Mouse (Mus musculus) limb, embryonic 12.5 days (tissue): Measurements from ENCODE around the gene Atp13a5. TPM values are rescaled to one million over a fixed set of nuclear protein-coding genes. Genes with fewer than 3 reads are reported as not detected.

Source experiments
- ATAC-seq: fragments of 200-750 bp; cut with Nextera tagmentation; 2 replicates; pipeline ENCODE4 v1.8.0; 2017; ENCODE audit warnings: low read depth, moderate TSS enrichment; ENCODE audit not compliant: insufficient number of reproducible peaks, insufficient read depth, low FRiP score, low TSS enrichment
- H3K27ac ChIP-seq: fragments of 300-500 bp; sonication (generic); 2 replicates; pipeline ENCODE4 v1.5.1; 2016; ENCODE audit warnings: mild to moderate bottlenecking, moderate library complexity
- H3K27me3 ChIP-seq: fragments of 300-500 bp; sonication (generic); 2 replicates; pipeline ENCODE4 v1.6.1; 2016; ENCODE audit warnings: mild to moderate bottlenecking, moderate library complexity
- H3K36me3 ChIP-seq: fragments of 300-500 bp; sonication (generic); 2 replicates; pipeline ENCODE4 v1.6.1; 2016; ENCODE audit warnings: mild to moderate bottlenecking, moderate library complexity
- H3K4me1 ChIP-seq: fragments of 300-500 bp; sonication (generic); replicated peaks from 2 replicates; pipeline ENCODE4 v1.6.1; 2016
- H3K4me2 ChIP-seq: fragments of 300-500 bp; sonication (generic); 2 replicates; pipeline ENCODE4 v1.6.1; 2016; ENCODE audit warnings: mild to moderate bottlenecking, moderate library complexity
- H3K4me3 ChIP-seq: fragments of 300-500 bp; sonication (generic); replicated peaks from 2 replicates; pipeline ENCODE4 v1.5.1; 2016; ENCODE audit warnings: mild to moderate bottlenecking
- H3K9ac ChIP-seq: fragments of 300-500 bp; sonication (generic); replicated peaks from 2 replicates; pipeline ENCODE4 v1.6.1; 2016; ENCODE audit warnings: mild to moderate bottlenecking, moderate library complexity
- H3K9me3 ChIP-seq: fragments of 300-500 bp; sonication (generic); 2 replicates; pipeline ENCODE4 v1.6.1; 2016; ENCODE audit warnings: mild to moderate bottlenecking, moderate library complexity
- WGBS: fragments of 180-500 bp; shearing (Covaris S2); methylation state at CpG from one replicate; pipeline ENCODE4 v1.1.7; 2016; 5-methylcytosine and 5-hydroxymethylcytosine counted together
- polyA plus RNA-seq: library from polyadenylated mRNA; unstranded; fragments of >200 nt; fragmentation: Nextera tagmentation; extraction: Ambion mirVana; gene quantifications from 2 replicates; pipeline ENCODE4 v1.2.1, GENCODE M21; 2016

Gene Atp13a5
- polyA plus RNA-seq, 1 experiment from 2014 or later = not detected

DNA sequence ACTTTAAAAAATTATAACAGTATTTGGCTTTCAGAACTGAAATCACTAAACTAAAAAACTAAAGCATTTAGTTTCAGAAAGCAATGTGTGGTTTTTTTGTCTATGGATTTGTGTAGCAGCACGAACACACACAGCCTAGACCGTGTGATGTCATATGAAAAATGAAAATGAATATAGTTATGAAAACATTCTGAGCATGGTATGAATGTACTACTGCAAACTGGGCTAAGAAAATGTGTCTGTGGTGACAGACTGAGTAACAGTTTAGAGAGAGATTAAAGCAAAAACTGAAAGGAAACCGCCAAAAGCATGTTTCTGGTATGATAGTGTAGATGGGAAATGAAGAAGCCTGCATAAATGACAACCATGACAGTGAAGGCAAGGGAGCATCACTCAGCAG lies 57.8 kb downstream of the Atp13a5 start:
- H3K36me3 ChIP-seq = no peaks in the 10 kb centered on the region
- H3K4me2 ChIP-seq = no peak overlapping the region
- H3K4me1 ChIP-seq = no peaks in the 10 kb centered on the region
- H3K27me3 ChIP-seq = no peaks in the 10 kb centered on the region
- H3K9ac ChIP-seq = no peak overlapping the region
- no peaks in the 10 kb centered on the region for H3K9me3 ChIP-seq
- no peak overlapping the region for H3K4me3 ChIP-seq
- ATAC-seq = no peak
- H3K27ac ChIP-seq = no peak overlapping the region
- 85% methylated on average over 3 of the region's 3 CpGs for WGBS

DNA sequence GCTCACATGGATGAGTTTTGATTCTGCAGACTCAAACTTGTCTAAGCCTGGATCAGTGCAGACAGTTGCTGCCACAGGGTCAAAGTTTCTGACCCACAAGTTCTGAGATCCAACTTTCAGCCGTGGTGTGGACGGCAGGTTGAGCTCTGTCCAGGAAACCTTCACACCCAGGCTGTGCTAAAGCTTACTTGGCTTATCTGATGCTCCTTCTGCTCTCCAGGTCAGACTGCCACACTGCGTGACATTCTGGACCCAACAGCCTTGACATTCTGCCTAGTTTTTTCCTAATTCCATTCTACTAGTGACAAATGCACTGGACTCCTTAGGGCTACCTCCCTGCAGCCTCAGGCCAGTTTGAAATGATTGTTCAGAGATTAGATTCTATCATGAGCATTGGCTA lies 63.1 kb downstream of the Atp13a5 start:
- Histone ChIP-seq H3K27ac (no peak overlapping the region), H3K4me2 (no peak overlapping the region), H3K4me3 (no peak overlapping the region), H3K9me3 (no peaks in the 10 kb centered on the region), H3K4me1 (no peaks in the 10 kb centered on the region), H3K36me3 (no peaks in the 10 kb centered on the region), H3K9ac (no peak overlapping the region), H3K27me3 (no peaks in the 10 kb centered on the region)
- WGBS = 88% methylated on average over 3 of the region's 3 CpGs
- no peak for ATAC-seq

DNA sequence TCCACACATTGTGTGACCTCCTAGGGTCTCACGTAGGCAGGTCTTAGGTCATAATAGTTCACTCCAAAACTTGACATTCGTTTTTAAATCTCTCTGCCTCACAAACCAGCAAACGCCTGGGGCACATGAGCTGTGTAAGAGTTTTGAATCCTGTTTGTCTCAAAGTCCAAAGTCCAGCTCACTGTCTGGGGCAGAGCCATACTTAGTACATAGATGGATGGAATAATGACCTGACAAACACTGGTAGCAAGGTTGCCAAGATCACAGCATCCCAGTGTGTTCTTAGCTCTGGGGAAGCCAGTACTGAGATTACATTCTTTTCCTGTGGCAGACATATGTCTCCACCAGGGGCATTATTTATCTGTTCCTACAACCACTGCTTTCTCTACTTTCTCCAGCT lies 63.5 kb downstream of the Atp13a5 start:
- Histone ChIP-seq H3K27me3 (no peaks in the 10 kb centered on the region), H3K36me3 (no peaks in the 10 kb centered on the region), H3K4me2 (no peak overlapping the region), H3K9me3 (no peaks in the 10 kb centered on the region), H3K9ac (no peak overlapping the region), H3K4me3 (no peak overlapping the region), H3K4me1 (no peaks in the 10 kb centered on the region), H3K27ac (no peak overlapping the region)
- WGBS = 87% methylated on average over 3 of the region's 3 CpGs
- ATAC-seq = no peak

DNA sequence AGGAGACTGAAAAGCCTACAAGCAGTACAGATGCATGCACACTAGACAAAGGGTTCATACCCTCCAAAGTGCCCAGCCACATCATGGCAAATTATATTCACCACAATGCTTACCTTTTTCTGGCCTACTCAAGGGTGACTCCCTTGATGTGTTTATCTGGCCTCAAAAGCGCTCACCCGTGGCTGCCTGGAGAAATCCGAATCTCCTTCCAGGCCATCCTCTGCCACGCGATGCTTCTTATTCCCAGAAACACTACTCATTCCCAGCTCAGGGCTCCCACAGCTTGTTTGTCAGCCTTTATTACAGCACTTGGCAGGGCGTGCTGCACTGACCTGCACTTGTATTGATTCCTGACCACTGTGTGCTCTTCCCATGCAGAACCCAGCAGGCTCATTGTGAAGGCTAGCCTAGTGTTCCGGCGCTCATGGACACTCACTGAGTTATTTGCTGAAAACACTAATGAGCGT lies 80.9 kb downstream of the Atp13a5 start:
- Histone ChIP-seq H3K4me1 (0 out of 2 replicates have a peak, but pooled peaks cover 3% of the 10 kb centered on the region), H3K4me3 (no peak overlapping the region), H3K4me2 (no peak overlapping the region), H3K27ac (no peak overlapping the region), H3K27me3 (no peaks in the 10 kb centered on the region), H3K36me3 (no peaks in the 10 kb centered on the region), H3K9ac (no peak overlapping the region), H3K9me3 (no peaks in the 10 kb centered on the region)
- 76% methylated on average over 9 of the region's 9 CpGs for WGBS
- no peak for ATAC-seq

DNA sequence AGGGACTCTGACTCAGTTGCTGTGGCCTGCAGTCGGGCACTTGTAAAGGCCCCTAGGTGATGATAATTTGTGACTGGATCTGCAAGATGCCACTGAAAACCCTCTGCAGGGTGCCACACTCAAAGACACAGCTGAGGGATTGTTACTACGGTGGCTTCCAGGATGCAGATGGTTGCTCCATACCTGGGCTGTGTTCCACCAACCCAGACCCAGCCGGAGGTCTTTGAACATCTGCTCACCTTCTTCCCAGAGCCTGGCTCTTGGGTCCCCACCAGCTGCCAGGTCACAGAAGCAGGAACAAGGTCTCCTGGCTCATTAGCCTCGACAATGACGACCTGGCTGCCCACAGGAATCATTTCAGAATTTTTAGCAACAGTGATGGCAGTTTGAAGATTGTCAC lies 97.8 kb downstream of the Atp13a5 start:
- Histone ChIP-seq H3K9ac (no peak overlapping the region), H3K4me3 (no peak overlapping the region), H3K27ac (no peak overlapping the region), H3K4me1 (no peaks in the 10 kb centered on the region), H3K9me3 (no peaks in the 10 kb centered on the region), H3K4me2 (no peak overlapping the region), H3K27me3 (no peaks in the 10 kb centered on the region), H3K36me3 (no peaks in the 10 kb centered on the region)
- 79% methylated on average over 5 of the region's 5 CpGs for WGBS
- ATAC-seq = no peak

DNA sequence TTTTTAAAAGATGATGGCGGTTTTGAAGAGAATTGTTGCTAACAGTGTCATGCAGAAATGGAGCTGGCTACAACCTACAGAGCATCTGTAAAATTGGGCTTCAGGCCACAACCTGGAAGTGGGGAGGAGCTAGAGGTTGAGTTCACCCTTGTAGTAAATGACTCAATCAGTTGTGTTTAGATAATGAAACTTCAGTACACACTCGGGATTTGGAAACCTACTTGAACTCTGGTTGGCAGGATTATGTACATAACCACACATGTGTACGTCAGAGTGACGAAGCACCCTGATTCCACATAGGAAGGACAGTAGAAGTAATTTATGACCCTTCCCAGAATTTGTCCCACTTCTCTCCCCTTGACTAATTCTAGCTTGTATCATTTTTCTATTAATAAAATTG lies 124.2 kb downstream of the Atp13a5 start:
- no peak overlapping the region for H3K4me2 ChIP-seq
- H3K9me3 ChIP-seq = no peaks in the 10 kb centered on the region
- WGBS = 90% methylated on average over 4 of the region's 4 CpGs
- H3K27ac ChIP-seq = no peak overlapping the region
- no peak for ATAC-seq
- no peak overlapping the region for H3K4me3 ChIP-seq
- H3K36me3 ChIP-seq = no peaks in the 10 kb centered on the region
- H3K27me3 ChIP-seq = no peaks in the 10 kb centered on the region
- no peak overlapping the region for H3K9ac ChIP-seq
- H3K4me1 ChIP-seq = no peaks in the 10 kb centered on the region

DNA sequence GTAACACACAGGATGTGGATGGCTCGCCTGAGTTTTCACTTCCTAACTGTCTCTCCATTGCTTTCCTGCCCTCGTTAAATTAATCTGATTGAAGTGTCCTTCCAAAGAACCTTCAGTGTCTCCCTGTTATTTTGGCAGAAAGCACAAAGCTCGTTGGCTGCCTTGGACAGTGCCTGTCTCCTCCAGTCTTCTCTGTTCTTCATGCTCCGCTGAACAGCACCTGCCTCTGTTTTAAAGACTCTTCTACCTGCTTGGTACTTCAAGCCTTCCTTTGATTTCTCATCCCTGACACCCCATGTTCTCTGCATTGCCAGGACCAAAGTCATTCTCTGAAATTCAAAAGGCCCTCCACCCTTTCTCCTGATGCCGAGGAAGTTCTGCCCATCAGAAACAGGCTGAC lies 142.6 kb downstream of the Atp13a5 start:
- no peak overlapping the region for H3K27ac ChIP-seq
- no peaks in the 10 kb centered on the region for H3K9me3 ChIP-seq
- H3K4me1 ChIP-seq = no peaks in the 10 kb centered on the region
- WGBS = 78% methylated on average over 5 of the region's 5 CpGs
- no peaks in the 10 kb centered on the region for H3K27me3 ChIP-seq
- H3K4me2 ChIP-seq = no peak overlapping the region
- ATAC-seq = no peak
- H3K9ac ChIP-seq = no peak overlapping the region
- no peak overlapping the region for H3K4me3 ChIP-seq
- no peaks in the 10 kb centered on the region for H3K36me3 ChIP-seq

DNA sequence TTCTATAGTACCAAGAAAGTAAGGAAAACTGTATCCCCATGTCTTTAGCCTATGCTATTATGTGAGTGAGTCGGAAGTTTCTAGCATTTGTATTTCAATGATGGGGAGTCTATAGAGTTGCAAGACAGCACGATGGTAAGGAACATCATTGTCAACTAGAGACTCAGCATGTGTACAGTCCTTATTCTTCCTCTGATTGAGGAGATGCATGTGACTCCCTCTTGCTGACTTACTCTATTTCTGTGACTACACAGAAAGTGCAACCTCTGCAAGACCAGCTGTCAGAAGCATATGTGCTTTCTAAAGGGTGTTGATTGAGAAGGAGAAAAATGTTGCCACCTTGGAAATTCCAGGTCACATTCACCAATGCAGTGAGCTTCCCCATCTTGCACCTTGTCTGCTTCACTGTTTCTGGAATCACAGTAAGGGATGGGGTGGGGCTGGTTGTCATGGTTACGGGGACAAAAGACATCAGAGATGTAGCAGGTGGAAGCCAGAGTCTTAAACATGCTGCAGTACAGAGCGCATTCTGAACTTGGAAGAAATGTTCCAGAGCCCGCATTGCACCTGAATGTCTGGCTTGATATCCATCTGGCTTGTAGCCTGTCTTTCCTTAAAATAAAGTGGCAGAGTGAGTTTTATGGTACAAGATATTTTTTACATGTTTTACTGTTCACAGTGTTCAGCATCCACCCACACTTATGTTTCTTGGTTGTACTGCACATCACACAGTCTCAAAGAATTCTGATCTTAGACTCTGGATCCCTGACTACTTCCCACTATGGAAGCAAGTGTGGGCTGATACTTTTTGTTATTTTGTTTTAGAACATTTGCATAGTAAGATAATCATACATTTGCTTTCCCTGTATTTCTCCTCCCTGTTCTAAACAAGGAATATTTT lies 161.9 kb downstream of the Atp13a5 start:
- WGBS = 82% methylated on average over 5 of the region's 5 CpGs
- H3K27ac ChIP-seq = no peak overlapping the region
- ATAC-seq = no peak

DNA sequence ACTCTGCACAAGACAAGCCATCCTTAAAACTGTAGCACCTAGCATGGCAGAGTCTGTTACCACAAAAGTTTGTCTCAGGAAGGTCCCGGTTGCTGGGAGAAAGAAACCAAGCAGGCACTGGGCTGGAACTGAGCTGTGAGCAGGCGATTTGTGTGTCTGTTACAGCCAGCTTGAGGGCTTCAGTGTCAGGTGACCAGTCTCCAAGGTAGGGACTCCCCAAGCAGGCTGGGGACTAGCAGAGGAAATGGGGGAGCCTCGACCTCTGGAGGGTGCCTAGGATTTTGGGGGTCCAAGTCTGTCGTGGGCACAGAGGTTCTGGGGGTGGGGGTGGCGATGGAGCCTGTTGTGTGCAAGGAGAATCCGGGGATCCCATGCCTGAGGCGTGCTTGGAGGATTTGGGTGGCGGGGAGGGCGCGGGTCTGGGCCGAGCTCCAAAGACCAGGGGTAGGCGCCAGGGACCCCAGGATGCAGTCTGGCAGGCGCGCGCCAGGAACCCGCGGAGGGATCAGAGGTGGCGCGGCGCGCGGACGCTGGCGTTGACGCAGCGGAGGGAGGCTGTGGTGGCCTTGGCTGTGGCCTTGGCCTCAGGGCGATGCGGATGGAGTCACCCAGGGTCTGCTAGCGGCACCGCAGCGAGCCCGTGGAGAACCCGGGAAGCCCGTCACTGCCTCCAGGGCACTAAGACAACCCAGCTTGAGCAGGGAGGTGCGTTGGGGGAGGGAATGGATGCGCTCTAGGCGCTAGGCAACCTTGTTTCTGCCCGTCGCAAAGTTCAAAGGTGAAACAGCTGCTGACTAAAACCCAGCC lies 168.7 kb downstream of the Atp13a5 start, which contains the start of gene Hrasls:
Gene Hrasls (plus strand): TSS at position 91 of the 807 bp plus-strand sequence.
- Histone ChIP-seq H3K4me3 (peak within 1 kb of the TSS; percentile 47), H3K27ac (no peak within 1 kb of the TSS), H3K4me1 (peaks cover 19% of the 10 kb centered on the region), H3K36me3 (no peaks in the 10 kb centered on the region), H3K9me3 (no peaks in the 10 kb centered on the region), H3K27me3 (peaks cover 51% of the 10 kb centered on the region), H3K4me2 (peak within 1 kb of the TSS; percentile 91), H3K9ac (peak within 1 kb of the TSS; percentile 56)
- 1% methylated on average over 39 of the region's 39 CpGs for WGBS
- ATAC-seq = peak; percentile 77

More for the DNA sequence above, 161.9 kb downstream of the Atp13a5 start:
- Histone ChIP-seq H3K4me2 (no peak overlapping the region), H3K9me3 (no peaks in the 10 kb centered on the region), H3K9ac (no peak overlapping the region), H3K27me3 (peaks cover 7% of the 10 kb centered on the region), H3K4me1 (no peaks in the 10 kb centered on the region), H3K36me3 (no peaks in the 10 kb centered on the region), H3K4me3 (no peak overlapping the region)

DNA sequence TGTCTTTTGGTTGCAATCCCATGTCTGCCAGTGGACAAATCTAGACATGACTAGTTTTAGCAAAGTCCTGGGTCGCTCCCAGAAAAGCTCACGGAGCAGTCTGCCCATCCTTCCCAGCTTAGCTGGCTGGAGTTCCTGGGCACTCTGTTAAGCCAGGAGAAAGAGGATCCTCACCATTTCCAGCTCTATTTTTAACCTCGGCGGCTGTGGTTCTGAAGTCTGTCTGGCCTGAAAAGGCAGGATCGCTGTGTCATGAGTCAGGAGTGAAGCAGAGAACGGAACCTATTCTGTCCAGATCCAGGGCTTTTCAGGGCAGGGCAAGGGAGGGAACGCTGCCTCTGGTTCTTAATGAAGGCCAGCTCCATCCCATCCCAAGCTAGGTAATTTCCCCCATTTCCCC lies 169.7 kb downstream of the Atp13a5 start:
- H3K36me3 ChIP-seq = no peaks in the 10 kb centered on the region
- no peak overlapping the region for H3K27ac ChIP-seq
- WGBS = 71% methylated on average over 7 of the region's 7 CpGs
- H3K4me2 ChIP-seq = no peak overlapping the region
- H3K4me1 ChIP-seq = peaks cover 22% of the 10 kb centered on the region
- ATAC-seq = no peak
- H3K9ac ChIP-seq = no peak overlapping the region
- no peaks in the 10 kb centered on the region for H3K9me3 ChIP-seq
- peaks cover 50% of the 10 kb centered on the region for H3K27me3 ChIP-seq
- no peak overlapping the region for H3K4me3 ChIP-seq

DNA sequence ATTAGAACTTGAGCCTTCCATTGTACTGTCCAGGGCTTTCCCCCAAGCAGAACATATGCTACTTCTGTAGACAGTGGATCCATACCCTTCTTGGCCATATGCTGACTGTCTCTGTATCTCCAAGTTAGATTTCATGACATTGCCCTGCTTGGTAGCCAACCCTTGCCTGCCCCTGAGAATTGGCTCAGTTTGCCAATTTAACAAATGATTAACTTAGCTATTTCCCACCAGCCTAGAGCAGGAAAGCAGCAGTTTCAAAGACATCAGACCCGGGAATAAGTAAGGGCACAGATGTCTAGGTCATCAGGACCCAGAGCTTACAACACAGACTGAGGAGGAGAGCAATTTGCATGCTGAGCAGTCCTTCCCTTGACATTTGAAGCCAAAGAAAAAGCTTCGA lies 173.0 kb downstream of the Atp13a5 start:
- Histone ChIP-seq H3K4me1 (peaks cover 21% of the 10 kb centered on the region), H3K9ac (no peak overlapping the region), H3K27me3 (peaks cover 45% of the 10 kb centered on the region), H3K9me3 (no peaks in the 10 kb centered on the region), H3K4me2 (no peak overlapping the region), H3K36me3 (no peaks in the 10 kb centered on the region), H3K4me3 (no peak overlapping the region), H3K27ac (no peak overlapping the region)
- WGBS = 24% methylated on average over 2 of the region's 2 CpGs
- no peak for ATAC-seq
